Mouse (Mus musculus): ENCODE data around the gene Chrm4. TPM values are rescaled to one million over a fixed set of nuclear protein-coding genes. Genes with fewer than 3 reads are reported as not detected.

The Chrm4 gene
- polyA plus RNA-seq, 1 experiment from 2014 or later = 1.4 TPM

DNA sequence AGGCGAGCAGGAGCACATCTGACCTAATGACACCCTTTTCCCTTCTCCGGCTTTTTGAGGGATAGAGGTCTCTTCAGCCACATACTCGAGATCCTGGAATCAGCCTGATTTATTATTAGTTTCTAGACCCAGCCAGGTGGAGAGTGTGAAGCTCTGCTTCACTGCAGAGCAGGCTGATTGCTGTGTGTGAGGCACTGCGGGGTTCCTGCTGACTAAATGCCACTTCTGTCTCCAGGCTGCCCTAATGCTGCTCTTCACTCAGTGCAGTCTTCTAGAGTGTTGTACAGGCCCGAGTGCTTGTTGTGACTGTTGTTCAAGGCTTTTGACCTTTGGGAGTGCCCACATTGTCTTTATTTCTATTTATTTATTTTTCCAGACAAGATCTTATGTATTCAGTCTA is 24.7 kb upstream of the Chrm4 start:
- Histone ChIP-seq H3K9ac (replicated peaks; ENCODE audit: low read depth, low read length) (no peak overlapping the region), H3K27ac (ENCODE audit: low read depth, low read length) (no peak overlapping the region), H3K27me3 (ENCODE audit: control insufficient read depth, insufficient read depth, low read length) (no peaks in the 10 kb centered on the region), H3K9me3 (ENCODE audit: control insufficient read depth, low read length) (no peaks in the 10 kb centered on the region), H3K4me1 (ENCODE audit: control insufficient read depth, insufficient read depth, low read length) (no peaks in the 10 kb centered on the region), H3K4me2 (ENCODE audit: low read depth, low read length) (no peak overlapping the region), H3K4me3 (ENCODE audit: low read depth, low read length) (no peak overlapping the region), H3K36me3 (ENCODE audit: control insufficient read depth, insufficient read depth, low read length) (no peaks in the 10 kb centered on the region)
- ATAC-seq (ENCODE audit: low read depth) = no peak
- 48% methylated on average over 5 of the region's 5 CpGs for WGBS

DNA sequence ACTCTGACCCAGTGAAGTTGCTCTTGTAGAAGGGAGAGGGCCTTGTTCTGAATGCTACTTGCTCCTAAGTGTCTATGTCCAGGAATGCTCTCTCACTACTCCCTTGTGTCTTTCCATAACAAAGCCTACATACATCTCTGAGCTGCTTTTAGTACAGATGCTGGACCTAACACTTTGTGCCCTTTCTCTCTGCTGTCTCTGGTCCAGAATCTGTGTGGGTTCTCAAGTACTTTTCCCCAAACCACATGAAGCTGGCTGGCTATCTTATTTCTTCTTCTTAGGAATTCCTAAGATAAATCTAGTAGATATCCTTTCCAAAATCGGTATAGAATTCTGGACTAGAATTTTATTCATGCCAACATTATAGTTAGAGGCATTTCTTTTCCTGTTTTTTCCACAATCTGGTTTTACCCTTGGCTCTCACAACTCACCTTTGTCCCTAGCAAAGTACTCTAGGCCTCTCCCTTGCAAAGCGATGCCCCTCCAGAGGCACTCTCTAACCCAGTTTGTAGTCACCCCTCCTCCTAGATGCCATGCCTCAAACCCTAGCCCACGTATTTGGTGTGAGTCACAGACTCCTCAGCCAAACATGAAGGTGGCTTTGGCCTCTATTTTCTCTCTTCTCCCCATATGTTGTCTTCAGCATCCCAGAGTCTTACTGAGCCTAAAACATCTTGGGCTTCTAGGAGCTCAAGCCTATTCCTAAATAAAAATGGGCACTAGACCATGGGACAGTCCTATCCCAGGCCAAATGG is 23.7 kb upstream of the Chrm4 start:
- WGBS = 90% methylated on average over 3 of the region's 3 CpGs
- ATAC-seq (ENCODE audit: low read depth) = no peak
- Histone ChIP-seq H3K4me2 (ENCODE audit: low read depth, low read length) (no peak overlapping the region), H3K9me3 (ENCODE audit: control insufficient read depth, low read length) (no peaks in the 10 kb centered on the region), H3K4me1 (ENCODE audit: control insufficient read depth, insufficient read depth, low read length) (no peaks in the 10 kb centered on the region), H3K9ac (replicated peaks; ENCODE audit: low read depth, low read length) (no peak overlapping the region), H3K36me3 (ENCODE audit: control insufficient read depth, insufficient read depth, low read length) (no peaks in the 10 kb centered on the region), H3K4me3 (ENCODE audit: low read depth, low read length) (no peak overlapping the region), H3K27ac (ENCODE audit: low read depth, low read length) (no peak overlapping the region), H3K27me3 (ENCODE audit: control insufficient read depth, insufficient read depth, low read length) (no peaks in the 10 kb centered on the region)

DNA sequence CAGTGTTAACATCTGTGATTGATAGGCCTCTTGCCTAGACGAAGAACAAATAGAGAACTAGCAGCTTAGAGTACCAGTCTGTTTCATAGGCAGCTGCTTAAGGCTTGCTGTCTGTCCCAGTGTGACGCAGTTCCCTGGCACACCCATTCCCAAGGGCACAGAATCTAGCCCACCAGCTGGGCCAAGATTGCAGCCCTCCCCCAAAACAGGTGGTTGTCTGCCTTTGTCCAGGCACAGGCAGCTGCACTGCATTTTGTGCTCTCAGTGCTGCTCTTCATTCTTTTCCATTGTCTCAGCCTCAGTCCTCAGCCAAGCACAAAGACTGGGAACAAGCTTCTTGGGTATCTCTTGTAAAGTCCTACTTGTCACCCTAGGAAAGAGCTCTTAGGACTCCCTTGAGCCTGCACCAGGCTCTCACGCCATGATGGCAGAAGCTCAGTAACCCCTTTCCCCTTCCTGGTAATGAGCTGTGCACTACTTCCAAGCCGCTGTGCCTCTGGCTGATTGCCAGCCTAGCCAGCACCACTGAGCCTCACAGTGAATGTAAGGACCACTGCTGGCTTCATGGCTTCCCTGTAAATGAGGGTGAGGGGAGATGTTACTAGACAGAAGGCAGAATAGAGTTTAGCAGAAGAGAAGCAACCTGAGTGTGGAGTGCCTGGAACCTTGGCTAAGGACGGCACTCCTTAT is 22.3 kb upstream of the Chrm4 start:
- H3K9ac ChIP-seq (replicated peaks; ENCODE audit: low read depth, low read length) = no peak overlapping the region
- H3K36me3 ChIP-seq (ENCODE audit: control insufficient read depth, insufficient read depth, low read length) = no peaks in the 10 kb centered on the region
- H3K27ac ChIP-seq (ENCODE audit: low read depth, low read length) = peak overlapping the region; percentile 45
- H3K4me3 ChIP-seq (ENCODE audit: low read depth, low read length) = no peak overlapping the region
- 31% methylated on average over 5 of the region's 5 CpGs for WGBS
- no peaks in the 10 kb centered on the region for H3K9me3 ChIP-seq (ENCODE audit: control insufficient read depth, low read length)
- H3K4me2 ChIP-seq (ENCODE audit: low read depth, low read length) = no peak overlapping the region
- no peaks in the 10 kb centered on the region for H3K4me1 ChIP-seq (ENCODE audit: control insufficient read depth, insufficient read depth, low read length)
- no peaks in the 10 kb centered on the region for H3K27me3 ChIP-seq (ENCODE audit: control insufficient read depth, insufficient read depth, low read length)
- peak; percentile 69; the same call in 1 of the 2 replicates for ATAC-seq (ENCODE audit: low read depth)

DNA sequence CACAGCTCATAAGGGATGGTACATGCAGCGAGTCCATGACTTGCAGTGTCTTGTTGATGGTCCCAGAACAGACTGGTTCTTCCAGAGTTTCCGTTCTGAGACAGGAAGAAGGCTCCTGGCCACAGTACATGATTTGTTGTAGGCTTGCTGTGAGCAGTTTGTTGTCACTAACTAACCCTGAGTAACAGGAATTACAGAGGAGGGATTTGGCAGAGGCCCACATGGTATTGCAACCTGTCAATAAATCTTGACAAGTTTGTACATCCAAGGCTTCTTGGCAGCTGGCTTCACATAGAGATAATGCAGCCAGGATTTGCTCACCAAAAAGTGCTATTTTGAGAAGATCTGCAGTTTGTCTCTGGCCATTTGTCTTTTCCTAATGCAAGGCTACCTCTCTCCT is 20.9 kb upstream of the Chrm4 start:
- peaks cover 8% of the 10 kb centered on the region; the same call in 1 of the 2 replicates for H3K36me3 ChIP-seq (ENCODE audit: control insufficient read depth, insufficient read depth, low read length)
- no peak overlapping the region for H3K9ac ChIP-seq (replicated peaks; ENCODE audit: low read depth, low read length)
- no peaks in the 10 kb centered on the region for H3K9me3 ChIP-seq (ENCODE audit: control insufficient read depth, low read length)
- no peaks in the 10 kb centered on the region for H3K27me3 ChIP-seq (ENCODE audit: control insufficient read depth, insufficient read depth, low read length)
- H3K4me3 ChIP-seq (ENCODE audit: low read depth, low read length) = no peak overlapping the region
- no peak overlapping the region for H3K4me2 ChIP-seq (ENCODE audit: low read depth, low read length)
- no peaks in the 10 kb centered on the region for H3K4me1 ChIP-seq (ENCODE audit: control insufficient read depth, insufficient read depth, low read length)
- 89% methylated on average over 2 of the region's 2 CpGs for WGBS
- no peak overlapping the region for H3K27ac ChIP-seq (ENCODE audit: low read depth, low read length)
- no peak for ATAC-seq (ENCODE audit: low read depth)

GRCm38 (mm10) chr2:91912616-91913015 is 14.4 kb upstream of the Chrm4 start:
- WGBS = 94% methylated on average over 3 of the region's 3 CpGs
- no peaks in the 10 kb centered on the region for H3K27me3 ChIP-seq (ENCODE audit: control insufficient read depth, insufficient read depth, low read length)
- H3K9me3 ChIP-seq (ENCODE audit: control insufficient read depth, low read length) = no peaks in the 10 kb centered on the region
- H3K4me1 ChIP-seq (ENCODE audit: control insufficient read depth, insufficient read depth, low read length) = no peaks in the 10 kb centered on the region
- no peak overlapping the region for H3K4me3 ChIP-seq (ENCODE audit: low read depth, low read length)
- no peak overlapping the region for H3K4me2 ChIP-seq (ENCODE audit: low read depth, low read length)
- H3K36me3 ChIP-seq (ENCODE audit: control insufficient read depth, insufficient read depth, low read length) = peaks cover 48% of the 10 kb centered on the region
- H3K27ac ChIP-seq (ENCODE audit: low read depth, low read length) = no peak overlapping the region
- ATAC-seq (ENCODE audit: low read depth) = no peak
- no peak overlapping the region for H3K9ac ChIP-seq (replicated peaks; ENCODE audit: low read depth, low read length)

DNA sequence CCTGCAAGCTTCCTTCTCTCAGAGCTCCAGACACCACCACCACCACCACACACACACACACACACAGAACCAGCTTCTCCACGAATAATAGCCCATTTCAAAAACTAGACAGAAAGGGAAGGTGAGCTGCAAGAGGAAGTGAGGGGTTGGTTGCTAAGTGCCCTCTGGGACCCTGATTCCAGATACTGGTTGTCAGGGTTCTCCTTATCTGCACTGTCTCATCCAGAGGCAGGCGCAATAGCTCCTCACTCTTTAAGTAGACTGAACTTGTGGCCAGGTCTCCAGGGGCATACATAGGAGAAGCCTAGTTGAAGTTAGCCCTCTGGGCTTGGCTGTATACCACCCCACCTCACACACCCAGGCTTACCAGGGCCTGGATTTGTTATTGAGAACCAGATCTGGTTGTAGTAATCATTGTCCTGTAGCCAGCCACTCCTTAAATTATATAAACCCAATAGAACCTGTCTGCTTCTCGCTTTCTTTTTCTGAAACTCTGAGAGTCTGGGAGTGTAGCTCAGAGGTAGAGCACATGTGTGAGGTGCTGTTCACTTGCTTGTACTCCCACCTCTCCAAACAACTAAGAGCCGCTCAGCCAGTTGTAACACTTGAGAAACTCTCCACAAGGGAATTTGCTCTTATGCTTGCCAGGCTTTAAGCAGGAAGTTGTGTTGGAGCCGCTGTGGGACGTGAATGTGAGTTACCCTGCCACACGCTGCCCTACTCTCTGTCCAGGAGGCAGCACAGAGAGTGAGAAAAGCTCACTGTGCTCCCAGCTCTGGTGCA is 13.5 kb upstream of the Chrm4 start:
- Histone ChIP-seq H3K4me2 (ENCODE audit: low read depth, low read length) (no peak overlapping the region), H3K4me3 (ENCODE audit: low read depth, low read length) (no peak overlapping the region), H3K9me3 (ENCODE audit: control insufficient read depth, low read length) (no peaks in the 10 kb centered on the region), H3K4me1 (ENCODE audit: control insufficient read depth, insufficient read depth, low read length) (no peaks in the 10 kb centered on the region), H3K9ac (replicated peaks; ENCODE audit: low read depth, low read length) (no peak overlapping the region), H3K27ac (ENCODE audit: low read depth, low read length) (no peak overlapping the region), H3K36me3 (ENCODE audit: control insufficient read depth, insufficient read depth, low read length) (peaks cover 53% of the 10 kb centered on the region), H3K27me3 (ENCODE audit: control insufficient read depth, insufficient read depth, low read length) (no peaks in the 10 kb centered on the region)
- WGBS = 92% methylated on average over 7 of the region's 7 CpGs
- no peak for ATAC-seq (ENCODE audit: low read depth)

- no peak for ATAC-seq (ENCODE audit: low read depth)
- no peak overlapping the region for H3K4me3 ChIP-seq (ENCODE audit: low read depth, low read length)
- no peak overlapping the region for H3K9ac ChIP-seq (replicated peaks; ENCODE audit: low read depth, low read length)
- H3K36me3 ChIP-seq (ENCODE audit: control insufficient read depth, insufficient read depth, low read length) = peaks cover 42% of the 10 kb centered on the region
- no peak overlapping the region for H3K27ac ChIP-seq (ENCODE audit: low read depth, low read length)
- H3K27me3 ChIP-seq (ENCODE audit: control insufficient read depth, insufficient read depth, low read length) = 0 out of 2 replicates have a peak, but pooled peaks cover 4% of the 10 kb centered on the region
- H3K4me1 ChIP-seq (ENCODE audit: control insufficient read depth, insufficient read depth, low read length) = peaks cover 3% of the 10 kb centered on the region; the same call in 1 of the 2 replicates
- no peak overlapping the region for H3K4me2 ChIP-seq (ENCODE audit: low read depth, low read length)
- 95% methylated on average over 7 of the region's 7 CpGs for WGBS
- H3K9me3 ChIP-seq (ENCODE audit: control insufficient read depth, low read length) = no peaks in the 10 kb centered on the region
These were observed 10.6 kb upstream of the Chrm4 start for GRCm38 (mm10) chr2:91916346-91916977.

GRCm38 (mm10) chr2:91917096-91917495 is 10.0 kb upstream of the Chrm4 start:
- Histone ChIP-seq H3K27ac (ENCODE audit: low read depth, low read length) (no peak overlapping the region), H3K4me2 (ENCODE audit: low read depth, low read length) (no peak overlapping the region), H3K9me3 (ENCODE audit: control insufficient read depth, low read length) (no peaks in the 10 kb centered on the region), H3K36me3 (ENCODE audit: control insufficient read depth, insufficient read depth, low read length) (peaks cover 36% of the 10 kb centered on the region), H3K27me3 (ENCODE audit: control insufficient read depth, insufficient read depth, low read length) (0 out of 2 replicates have a peak, but pooled peaks cover 4% of the 10 kb centered on the region), H3K9ac (replicated peaks; ENCODE audit: low read depth, low read length) (no peak overlapping the region), H3K4me3 (ENCODE audit: low read depth, low read length) (no peak overlapping the region), H3K4me1 (ENCODE audit: control insufficient read depth, insufficient read depth, low read length) (peaks cover 5% of the 10 kb centered on the region; the same call in 1 of the 2 replicates)
- ATAC-seq (ENCODE audit: low read depth) = no peak
- WGBS = 95% methylated on average over 7 of the region's 7 CpGs
